Comparison of ENCODE assay signal across 23 mouse cellular contexts in genomic region chr11:100887764-100888163, GRCm38 (mm10). TPM values are rescaled to one million over a fixed set of nuclear protein-coding genes. Genes with fewer than 3 reads are reported as not detected.
DNase-seq lines count a peak whose midpoint lies in the region; ATAC-seq and TF ChIP-seq lines count a peak whose summit lies in the region.
"Had no signal": no experiment of that assay in that cellular context is flagged by ENCODE, and none has a peak within 500 bp of the region (broad histone marks: within the 10 kb centered on the region; RNA-seq: fewer than 3 reads in every experiment).

No protein-coding gene starts in this region.

- no peak overlapping the region for H3K4me3 ChIP-seq in forebrain, embryonic 10.5 days
- no peak overlapping the region for H3K4me3 ChIP-seq in forebrain, embryonic 14.5 days (ENCODE audit: low read depth, low read length)
- H3K4me3 ChIP-seq in thymus, adult 2 months (ENCODE audit: control insufficient read depth, insufficient read depth, low read length): no peak overlapping the region
- no peak overlapping the region for H3K4me3 ChIP-seq in liver, embryonic 14.5 days (ENCODE audit: insufficient read depth in 1 of 2, low read depth in 2 of 2, low read length in 2 of 2)
- H3K4me3 ChIP-seq in midbrain, embryonic 11.5 days (ENCODE audit: low read depth, low read length): no peak overlapping the region
- H3K4me3 ChIP-seq: embryonic facial prominence, embryonic 12.5 days; forebrain, embryonic 12.5 days; left cerebral cortex, adult 2 months; limb, embryonic 15.5 days; midbrain, embryonic 15.5 days; neural tube, embryonic 12.5 days had no signal

- peaks cover 14% of the 10 kb centered on the region; the same call in 1 of the 2 replicates for H3K4me1 ChIP-seq in forebrain, embryonic 10.5 days
- H3K4me1 ChIP-seq in forebrain, embryonic 14.5 days (ENCODE audit: control insufficient read depth, insufficient read depth, low read length): no peaks in the 10 kb centered on the region
- H3K4me1 ChIP-seq in thymus, adult 2 months (replicated peaks; ENCODE audit: control insufficient read depth, insufficient read depth, low read length): peaks cover 52% of the 10 kb centered on the region
- H3K4me1 ChIP-seq in liver, embryonic 14.5 days (replicated peaks; ENCODE audit: control insufficient read depth in 2 of 2, insufficient read depth in 2 of 2, low read length in 1 of 2): peaks cover 53 to 65% of the 10 kb centered on the region in 2 experiments
- no peaks in the 10 kb centered on the region for H3K4me1 ChIP-seq in midbrain, embryonic 11.5 days (ENCODE audit: control insufficient read depth, insufficient read depth, low read length)
- H3K4me1 ChIP-seq: embryonic facial prominence, embryonic 12.5 days; forebrain, embryonic 12.5 days; limb, embryonic 15.5 days; midbrain, embryonic 15.5 days; neural tube, embryonic 12.5 days had no signal

- WGBS in forebrain, embryonic 10.5 days: 84% methylated on average over 3 of the region's 3 CpGs
- WGBS in forebrain, embryonic 14.5 days: 84% methylated on average over 3 of the region's 3 CpGs
- 72% methylated on average over 3 of the region's 3 CpGs for WGBS in thymus, adult 2 months
- WGBS in liver, embryonic 14.5 days (ENCODE audit: insufficient replicate concordance): 66% methylated on average over 3 of the region's 3 CpGs
- 80% methylated on average over 3 of the region's 3 CpGs for WGBS in midbrain, embryonic 11.5 days

- no peaks in the 10 kb centered on the region for H3K9me3 ChIP-seq in forebrain, embryonic 10.5 days
- H3K9me3 ChIP-seq in forebrain, embryonic 14.5 days (replicated peaks; ENCODE audit: control insufficient read depth, low read length): no peaks in the 10 kb centered on the region
- H3K9me3 ChIP-seq in liver, embryonic 14.5 days (ENCODE audit: control insufficient read depth, low read length): no peaks in the 10 kb centered on the region
- no peaks in the 10 kb centered on the region for H3K9me3 ChIP-seq in midbrain, embryonic 11.5 days (ENCODE audit: control insufficient read depth, low read length)
- H3K9me3 ChIP-seq: embryonic facial prominence, embryonic 12.5 days; forebrain, embryonic 12.5 days; limb, embryonic 15.5 days; midbrain, embryonic 15.5 days; neural tube, embryonic 12.5 days had no signal

- TF ChIP-seq POLR2A in thymus, adult 2 months (IDR thresholded peaks at IDR 0.05; ENCODE audit: control insufficient read depth, extremely low read depth, insufficient read depth, low read length, poor library complexity): no peak

- H3K27ac ChIP-seq in forebrain, embryonic 10.5 days: 0 out of 2 replicates have a peak overlapping the region, but pooled peaks have one; percentile 9
- no peak overlapping the region for H3K27ac ChIP-seq in forebrain, embryonic 14.5 days (ENCODE audit: low read depth, low read length)
- peak overlapping the region; percentile 16 for H3K27ac ChIP-seq in thymus, adult 2 months (ENCODE audit: control insufficient read depth, insufficient read depth, low read length)
- peak overlapping the region; percentile 36 for H3K27ac ChIP-seq in liver, embryonic 14.5 days
- H3K27ac ChIP-seq in midbrain, embryonic 11.5 days (ENCODE audit: low read depth, low read length): no peak overlapping the region
- H3K27ac ChIP-seq: embryonic facial prominence, embryonic 12.5 days; forebrain, embryonic 12.5 days; hindbrain, postnatal 0 days; left cerebral cortex, adult 2 months; limb, embryonic 15.5 days; midbrain, embryonic 15.5 days; neural tube, embryonic 12.5 days had no signal

- no peaks in the 10 kb centered on the region for H3K27me3 ChIP-seq in forebrain, embryonic 10.5 days (ENCODE audit: poor library complexity, severe bottlenecking)
- H3K27me3 ChIP-seq in forebrain, embryonic 14.5 days (replicated peaks; ENCODE audit: control insufficient read depth, insufficient read depth, low read length): no peaks in the 10 kb centered on the region
- H3K27me3 ChIP-seq in thymus, adult 2 months (ENCODE audit: control insufficient read depth, insufficient read depth, low read length): no peaks in the 10 kb centered on the region
- no peaks in the 10 kb centered on the region for H3K27me3 ChIP-seq in liver, embryonic 14.5 days (ENCODE audit: control insufficient read depth, insufficient read depth, low read length)
- H3K27me3 ChIP-seq in midbrain, embryonic 11.5 days (ENCODE audit: control insufficient read depth, insufficient read depth, low read length): no peaks in the 10 kb centered on the region
- H3K27me3 ChIP-seq: embryonic facial prominence, embryonic 12.5 days; forebrain, embryonic 12.5 days; limb, embryonic 15.5 days; midbrain, embryonic 15.5 days; neural tube, embryonic 12.5 days had no signal

- no peak for TF ChIP-seq EP300 in liver, embryonic 14.5 days (IDR thresholded peaks at IDR 0.05; ENCODE audit: low read depth)

- no peak for ATAC-seq in forebrain, embryonic 14.5 days
- ATAC-seq in liver, embryonic 14.5 days (ENCODE audit: insufficient read depth): no peak
- no peak for ATAC-seq in midbrain, embryonic 11.5 days (ENCODE audit: low FRiP score)
- ATAC-seq: CD4-positive, CD25-positive, alpha-beta regulatory T cell, adult 4 months; hindbrain, postnatal 0 days; midbrain, embryonic 15.5 days had no signal

- H3K36me3 ChIP-seq in forebrain, embryonic 10.5 days (replicated peaks): no peaks in the 10 kb centered on the region; the same call in 1 of the 2 replicates
- H3K36me3 ChIP-seq in forebrain, embryonic 14.5 days (ENCODE audit: control insufficient read depth, insufficient read depth, low read length): peaks cover 4% of the 10 kb centered on the region; the same call in 1 of the 2 replicates
- H3K36me3 ChIP-seq in thymus, adult 2 months (ENCODE audit: control insufficient read depth, insufficient read depth, low read length): peaks cover 22% of the 10 kb centered on the region
- peaks cover 7% of the 10 kb centered on the region for H3K36me3 ChIP-seq in liver, embryonic 14.5 days (replicated peaks; ENCODE audit: control insufficient read depth, insufficient read depth, low read depth)
- no peaks in the 10 kb centered on the region for H3K36me3 ChIP-seq in midbrain, embryonic 11.5 days (ENCODE audit: control insufficient read depth, insufficient read depth, low read length)

- no peak for TF ChIP-seq CTCF in thymus, adult 2 months (IDR thresholded peaks at IDR 0.05; ENCODE audit: borderline replicate concordance, control insufficient read depth, extremely low read depth, insufficient read depth, low read length, poor library complexity)
- TF ChIP-seq CTCF in liver, embryonic 14.5 days (IDR thresholded peaks at IDR 0.05; ENCODE audit: low read depth): no peak

- H3K4me2 ChIP-seq in forebrain, embryonic 14.5 days (ENCODE audit: low read length): no peak overlapping the region
- no peak overlapping the region for H3K4me2 ChIP-seq in liver, embryonic 14.5 days (ENCODE audit: low read depth)
- no peak overlapping the region for H3K4me2 ChIP-seq in midbrain, embryonic 11.5 days
- H3K4me2 ChIP-seq: embryonic facial prominence, embryonic 12.5 days; forebrain, embryonic 12.5 days; heart, embryonic 11.5 days; limb, embryonic 15.5 days; midbrain, embryonic 15.5 days; neural tube, embryonic 12.5 days had no signal

- H3K9ac ChIP-seq in forebrain, embryonic 14.5 days (ENCODE audit: low read length): no peak overlapping the region
- H3K9ac ChIP-seq in liver, embryonic 14.5 days (replicated peaks): no peak overlapping the region
- no peak overlapping the region for H3K9ac ChIP-seq in midbrain, embryonic 11.5 days (ENCODE audit: low read length)
- H3K9ac ChIP-seq: embryonic facial prominence, embryonic 12.5 days; forebrain, embryonic 12.5 days; limb, embryonic 15.5 days; midbrain, embryonic 15.5 days; neural tube, embryonic 12.5 days had no signal

- DNase-seq in forebrain, embryonic 10.5 days (ENCODE audit: extremely low spot score, low spot score): no peak
- DNase-seq in forebrain, embryonic 14.5 days (ENCODE audit: low spot score): no peak
- DNase-seq in thymus, adult 2 months: no peak
- DNase-seq in thymus, adult 18-20 months: no peak
- DNase-seq in liver, embryonic 14.5 days (ENCODE audit: low read depth in 3 of 3, low spot score in 3 of 3): no peak
- no peak for DNase-seq in gastrocnemius, adult 8-10 months (ENCODE audit: low spot score in 2 of 2)
- no peak for DNase-seq in midbrain, embryonic 11.5 days (ENCODE audit: low spot score, missing footprints)
- DNase-seq: cerebellum, adult 18-20 months; cerebellum, postnatal 25 days; heart, postnatal 14 days; kidney, adult 11 months; layer of hippocampus, adult 9-11 months; left cerebral cortex, postnatal 4 days; lung, postnatal 4 days had no signal

RNA-seq across cellular contexts. Expression of gene Stat5a, which starts 28.6 kb away (rescaled TPM):
- polyA plus RNA-seq in forebrain, embryonic 10.5 days (2016; fragmentation: Nextera tagmentation; extraction: Ambion mirVana): 1.7 TPM in 2 replicates
- polyA plus RNA-seq in forebrain, embryonic 14.5 days (2014; fragmentation: Nextera tagmentation; extraction: Ambion mirVana): 0.69 and 0.96 TPM in 2 replicates
- polyA plus RNA-seq in thymus, adult 2 months (2012; rRNA removed): 136 and 161 TPM in 2 replicates
- 7.8 and 8.5 TPM in 2 replicates for polyA plus RNA-seq in liver, embryonic 14.5 days (2012; rRNA removed)
- 7.2 and 8.6 TPM in 2 replicates for polyA plus RNA-seq in liver, embryonic 14.5 days (2014; fragmentation: Nextera tagmentation; extraction: Ambion mirVana)
- total RNA-seq in gastrocnemius, adult 8-10 months (2022): 10 to 100 TPM; 10.9 to 16.8 (median 11.0) TPM
- 0.97 and 1.4 TPM in 2 replicates for polyA plus RNA-seq in midbrain, embryonic 11.5 days (2014; fragmentation: Nextera tagmentation; extraction: Ambion mirVana)

RNA-seq across cellular contexts. Expression of gene Stat5b, which starts 37.2 kb away (rescaled TPM):
- 14.9 and 16.2 TPM in 2 replicates for polyA plus RNA-seq in forebrain, embryonic 10.5 days (2016; fragmentation: Nextera tagmentation; extraction: Ambion mirVana)
- 10.9 and 11.4 TPM in 2 replicates for polyA plus RNA-seq in forebrain, embryonic 14.5 days (2014; fragmentation: Nextera tagmentation; extraction: Ambion mirVana)
- polyA plus RNA-seq in thymus, adult 2 months (2012; rRNA removed): 178 and 204 TPM in 2 replicates
- polyA plus RNA-seq in liver, embryonic 14.5 days (2012; rRNA removed): 10.6 and 12.4 TPM in 2 replicates
- 16.4 and 19.3 TPM in 2 replicates for polyA plus RNA-seq in liver, embryonic 14.5 days (2014; fragmentation: Nextera tagmentation; extraction: Ambion mirVana)
- 100 to 1,000 TPM; 136 to 186 (median 155) TPM for total RNA-seq in gastrocnemius, adult 8-10 months (2022)
- 14.6 and 17.3 TPM in 2 replicates for polyA plus RNA-seq in midbrain, embryonic 11.5 days (2014; fragmentation: Nextera tagmentation; extraction: Ambion mirVana)

RNA-seq across cellular contexts. Expression of gene Stat3, which starts 51.6 kb away (rescaled TPM):
- polyA plus RNA-seq in forebrain, embryonic 10.5 days (2016; fragmentation: Nextera tagmentation; extraction: Ambion mirVana): 15.0 and 15.6 TPM in 2 replicates
- polyA plus RNA-seq in forebrain, embryonic 14.5 days (2014; fragmentation: Nextera tagmentation; extraction: Ambion mirVana): 23.3 and 26.4 TPM in 2 replicates
- polyA plus RNA-seq in thymus, adult 2 months (2012; rRNA removed): 140 and 147 TPM in 2 replicates
- polyA plus RNA-seq in liver, embryonic 14.5 days (2012; rRNA removed): 15.0 and 17.7 TPM in 2 replicates
- 27.2 and 27.4 TPM in 2 replicates for polyA plus RNA-seq in liver, embryonic 14.5 days (2014; fragmentation: Nextera tagmentation; extraction: Ambion mirVana)
- total RNA-seq in gastrocnemius, adult 8-10 months (2022): 10 to 100 TPM; 32.9 to 41.1 (median 37.5) TPM
- 22.8 and 24.0 TPM in 2 replicates for polyA plus RNA-seq in midbrain, embryonic 11.5 days (2014; fragmentation: Nextera tagmentation; extraction: Ambion mirVana)

Comparison
In these comparisons a context has a peak if more than half of its experiments do, and no peak if none do; other contexts are left out.
1. H3K27ac ChIP-seq: peak in forebrain, embryonic 10.5 days (single experiment), thymus, adult 2 months (single experiment) and liver, embryonic 14.5 days (single experiment); none in forebrain, embryonic 14.5 days (single experiment) and midbrain, embryonic 11.5 days (single experiment).
2. RNA of gene Stat5a, which starts 28.6 kb away (polyA plus RNA-seq): 136 to 161 TPM in thymus, adult 2 months; 7.2 to 8.6 TPM in liver, embryonic 14.5 days, 1.7 TPM in forebrain, embryonic 10.5 days, 0.97 to 1.4 TPM in midbrain, embryonic 11.5 days and 0.69 to 0.96 TPM in forebrain, embryonic 14.5 days; every median in the first group is over 10 times any median in the second.